Mouse (Mus musculus): ENCODE measurements at regions not wholly inside any gene's neighbourhood (a gene's known extent, or its start where the extent isn't known, plus 50 kb on each side); places are given as distances from the start of the nearest gene placed in this dataset.

GRCm38 (mm10) chr2:148123780-148124179 lies 77.0 kb upstream of the Foxa2 start:
- H3K4me3 ChIP-seq (ENCODE audit: insufficient read depth, low read depth, low read length): no peak overlapping the region
- WGBS: 64% methylated on average over 3 of the region's 3 CpGs
- TF ChIP-seq POLR2A (IDR thresholded peaks at IDR 0.05; ENCODE audit: insufficient read depth, low read depth, low read length) (no peak), CTCF (IDR thresholded peaks at IDR 0.05; ENCODE audit: insufficient read depth, low read depth, low read length) (no peak)
- H3K4me1 ChIP-seq (ENCODE audit: control insufficient read depth, insufficient read depth, low read length): peaks cover 4% of the 10 kb centered on the region; the same call in 1 of the 2 replicates
- H3K27ac ChIP-seq (ENCODE audit: insufficient read depth, low read depth, low read length): no peak overlapping the region

- WGBS: 81% methylated on average over 1 of the region's 1 CpGs
- Histone ChIP-seq H3K27ac (ENCODE audit: insufficient read depth, low read depth, low read length) (no peak overlapping the region), H3K4me3 (ENCODE audit: insufficient read depth, low read depth, low read length) (no peak overlapping the region), H3K4me1 (ENCODE audit: control insufficient read depth, insufficient read depth, low read length) (no peaks in the 10 kb centered on the region)
- TF ChIP-seq POLR2A (IDR thresholded peaks at IDR 0.05; ENCODE audit: insufficient read depth, low read depth, low read length) (no peak), CTCF (IDR thresholded peaks at IDR 0.05; ENCODE audit: insufficient read depth, low read depth, low read length) (no peak)
Observed at GRCm38 (mm10) chr2:148133811-148134210, 87.0 kb upstream of the Foxa2 start.

- WGBS: 42% methylated on average over 4 of the region's 4 CpGs
- Histone ChIP-seq H3K4me3 (ENCODE audit: insufficient read depth, low read depth, low read length) (no peak overlapping the region), H3K27ac (ENCODE audit: insufficient read depth, low read depth, low read length) (no peak overlapping the region), H3K4me1 (ENCODE audit: control insufficient read depth, insufficient read depth, low read length) (no peaks in the 10 kb centered on the region)
- TF ChIP-seq POLR2A (IDR thresholded peaks at IDR 0.05; ENCODE audit: insufficient read depth, low read depth, low read length) (no peak), CTCF (IDR thresholded peaks at IDR 0.05; ENCODE audit: insufficient read depth, low read depth, low read length) (no peak)
Observed at GRCm38 (mm10) chr2:148141936-148142335, 95.2 kb upstream of the Foxa2 start.

- H3K4me3 ChIP-seq (ENCODE audit: insufficient read depth, low read depth, low read length): no peak overlapping the region
- 35% methylated on average over 1 of the region's 1 CpGs for WGBS
- TF ChIP-seq POLR2A (IDR thresholded peaks at IDR 0.05; ENCODE audit: insufficient read depth, low read depth, low read length) (no peak), CTCF (IDR thresholded peaks at IDR 0.05; ENCODE audit: insufficient read depth, low read depth, low read length) (no peak)
- no peaks in the 10 kb centered on the region for H3K4me1 ChIP-seq (ENCODE audit: control insufficient read depth, insufficient read depth, low read length)
- H3K27ac ChIP-seq (ENCODE audit: insufficient read depth, low read depth, low read length): no peak overlapping the region
Observed at GRCm38 (mm10) chr2:148144816-148145215, 98.0 kb upstream of the Foxa2 start.

- H3K27ac ChIP-seq (ENCODE audit: insufficient read depth, low read depth, low read length): no peak overlapping the region
- TF ChIP-seq POLR2A (IDR thresholded peaks at IDR 0.05; ENCODE audit: insufficient read depth, low read depth, low read length): no peak
- TF ChIP-seq CTCF (IDR thresholded peaks at IDR 0.05; ENCODE audit: insufficient read depth, low read depth, low read length): no peak
- H3K4me3 ChIP-seq (ENCODE audit: insufficient read depth, low read depth, low read length): no peak overlapping the region
- H3K4me1 ChIP-seq (ENCODE audit: control insufficient read depth, insufficient read depth, low read length): no peaks in the 10 kb centered on the region
Observed at GRCm38 (mm10) chr2:148148272-148148671, 101.5 kb upstream of the Foxa2 start.

- Histone ChIP-seq H3K4me3 (ENCODE audit: insufficient read depth, low read depth, low read length) (no peak overlapping the region), H3K27ac (ENCODE audit: insufficient read depth, low read depth, low read length) (no peak overlapping the region), H3K4me1 (ENCODE audit: control insufficient read depth, insufficient read depth, low read length) (no peaks in the 10 kb centered on the region)
- TF ChIP-seq CTCF (IDR thresholded peaks at IDR 0.05; ENCODE audit: insufficient read depth, low read depth, low read length) (no peak), POLR2A (IDR thresholded peaks at IDR 0.05; ENCODE audit: insufficient read depth, low read depth, low read length) (no peak)
- 89% methylated on average over 1 of the region's 1 CpGs for WGBS
Observed at GRCm38 (mm10) chr2:148149426-148149825, 102.7 kb upstream of the Foxa2 start.

GRCm38 (mm10) chr2:148153513-148154271 lies 106.9 kb upstream of the Foxa2 start:
- Histone ChIP-seq H3K4me1 (ENCODE audit: control insufficient read depth, insufficient read depth, low read length) (no peaks in the 10 kb centered on the region), H3K4me3 (ENCODE audit: insufficient read depth, low read depth, low read length) (no peak overlapping the region), H3K27ac (ENCODE audit: insufficient read depth, low read depth, low read length) (no peak overlapping the region)
- TF ChIP-seq POLR2A (IDR thresholded peaks at IDR 0.05; ENCODE audit: insufficient read depth, low read depth, low read length) (no peak), CTCF (IDR thresholded peaks at IDR 0.05; ENCODE audit: insufficient read depth, low read depth, low read length) (no peak)
- 72% methylated on average over 6 of the region's 6 CpGs for WGBS

GRCm38 (mm10) chr2:148156122-148156521 lies 109.4 kb upstream of the Foxa2 start:
- Histone ChIP-seq H3K4me1 (ENCODE audit: control insufficient read depth, insufficient read depth, low read length) (0 out of 2 replicates have a peak, but pooled peaks cover 2% of the 10 kb centered on the region), H3K27ac (ENCODE audit: insufficient read depth, low read depth, low read length) (no peak overlapping the region), H3K4me3 (ENCODE audit: insufficient read depth, low read depth, low read length) (no peak overlapping the region)
- no peak for TF ChIP-seq POLR2A (IDR thresholded peaks at IDR 0.05; ENCODE audit: insufficient read depth, low read depth, low read length)
- TF ChIP-seq CTCF (IDR thresholded peaks at IDR 0.05; ENCODE audit: insufficient read depth, low read depth, low read length): no peak
- 87% methylated on average over 2 of the region's 2 CpGs for WGBS

GRCm38 (mm10) chr2:148159028-148159600 lies 112.3 kb upstream of the Foxa2 start:
- Histone ChIP-seq H3K4me1 (ENCODE audit: control insufficient read depth, insufficient read depth, low read length) (0 out of 2 replicates have a peak, but pooled peaks cover 5% of the 10 kb centered on the region), H3K4me3 (ENCODE audit: insufficient read depth, low read depth, low read length) (no peak overlapping the region), H3K27ac (ENCODE audit: insufficient read depth, low read depth, low read length) (no peak overlapping the region)
- TF ChIP-seq CTCF (IDR thresholded peaks at IDR 0.05; ENCODE audit: insufficient read depth, low read depth, low read length): no peak
- no peak for TF ChIP-seq POLR2A (IDR thresholded peaks at IDR 0.05; ENCODE audit: insufficient read depth, low read depth, low read length)
- WGBS: 63% methylated on average over 8 of the region's 8 CpGs

Measured in olfactory bulb, adult 2 months (tissue).